Mouse (Mus musculus) macrophage (primary cell): Measurements from ENCODE around the gene Sh3bp5. TPM values are rescaled to one million over a fixed set of nuclear protein-coding genes. Genes with fewer than 3 reads are reported as not detected.

Source experiments
- H3K27ac ChIP-seq: fragments of 350-480 bp; formaldehyde crosslinking; 2 replicates; pipeline ENCODE4 v1.9.0; 2021
- H3K36me3 ChIP-seq: fragments of 350-480 bp; formaldehyde crosslinking; 2 replicates; pipeline ENCODE4 v1.9.0; 2021; ENCODE audit errors: inconsistent target
- H3K4me3 ChIP-seq: fragments of 350-480 bp; formaldehyde crosslinking; 2 replicates; pipeline ENCODE4 v1.9.0; 2021; ENCODE audit errors: inconsistent target
- H3K79me2 ChIP-seq: fragments of 350-480 bp; formaldehyde crosslinking; 2 replicates; pipeline ENCODE4 v1.9.0; 2021; ENCODE audit errors: inconsistent target
- WGBS: methylation state at CpG from one replicate; pipeline ENCODE4 v1.1.7; 2026; ENCODE audit warnings: inconsistent platforms; ENCODE audit not compliant: missing documents; 5-methylcytosine and 5-hydroxymethylcytosine counted together
- polyA plus RNA-seq: library from polyadenylated mRNA; stranded (reverse); fragments of 250-400 nt; gene quantifications from 3 replicates; pipeline ENCODE4 v1.2.4, GENCODE M21; 2018; ENCODE audit warnings: inconsistent platforms

The Sh3bp5 gene
- polyA plus RNA-seq, 1 experiment from 2014 or later = 150 TPM

DNA sequence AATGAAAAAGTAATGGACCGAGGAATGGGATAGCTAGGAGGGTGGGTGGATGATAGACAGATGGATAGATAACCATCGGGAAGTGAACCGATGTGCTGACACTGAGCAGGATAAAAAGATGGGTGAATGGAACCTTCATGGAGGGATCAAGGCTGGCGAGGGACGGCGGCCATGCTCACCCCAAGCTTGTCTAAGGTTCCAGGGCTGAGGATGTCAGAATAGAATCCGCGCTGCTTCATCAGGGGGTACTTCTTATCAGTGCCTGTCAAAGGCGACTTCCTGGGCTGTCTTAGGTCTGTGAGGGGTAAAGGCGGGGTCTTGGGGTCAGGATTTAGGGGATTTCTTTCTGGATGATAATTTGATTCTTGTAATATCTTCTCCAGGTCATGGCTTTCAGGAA, 116.3 kb downstream of the Sh3bp5 start:
- Histone ChIP-seq H3K79me2 (no peaks in the 10 kb centered on the region), H3K27ac (no peak overlapping the region), H3K4me3 (no peak overlapping the region), H3K36me3 (no peaks in the 10 kb centered on the region)
- WGBS = 93% methylated on average over 10 of the region's 10 CpGs

DNA sequence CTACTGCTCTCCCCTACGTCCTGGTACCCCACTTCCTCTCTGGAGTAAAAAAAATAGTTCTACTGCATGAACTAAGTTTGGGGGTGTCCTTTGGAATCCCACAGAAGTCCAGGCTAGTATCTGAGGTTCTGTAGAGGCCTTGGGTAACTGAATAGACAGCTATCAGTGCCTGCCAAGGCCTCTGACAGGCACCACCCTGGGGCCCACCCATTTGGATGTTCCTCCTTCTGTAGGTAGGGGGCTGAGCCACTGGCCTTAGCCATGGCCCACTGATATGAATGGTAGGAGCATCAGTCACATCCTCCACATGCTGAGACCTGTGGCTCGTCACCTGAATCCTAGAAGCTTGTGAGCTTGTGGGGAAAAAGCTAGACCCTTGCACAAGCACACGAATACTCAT, 118.1 kb downstream of the Sh3bp5 start:
- WGBS = 87% methylated on average over 3 of the region's 3 CpGs
- H3K36me3 ChIP-seq = no peaks in the 10 kb centered on the region
- H3K79me2 ChIP-seq = no peaks in the 10 kb centered on the region
- no peak overlapping the region for H3K4me3 ChIP-seq
- no peak overlapping the region for H3K27ac ChIP-seq

DNA sequence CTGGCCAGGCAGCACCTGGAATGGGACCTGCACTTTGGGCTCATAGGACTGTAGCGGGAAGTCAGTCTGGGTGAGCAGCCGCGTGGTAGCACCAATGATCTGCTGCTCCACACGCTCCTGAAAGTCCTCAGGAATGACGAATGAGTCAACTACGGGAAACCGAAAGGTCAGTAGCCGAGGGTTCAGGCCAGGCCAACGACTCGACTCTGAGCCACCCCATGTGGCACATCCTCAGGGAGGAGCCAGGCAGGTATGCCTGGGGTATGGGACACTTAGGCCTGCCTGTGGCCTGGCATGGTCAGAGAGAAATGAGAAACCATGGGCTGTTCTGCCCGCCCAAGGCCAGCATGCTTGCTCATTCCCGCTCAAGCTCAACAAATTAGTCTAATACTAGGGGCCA, 119.3 kb downstream of the Sh3bp5 start:
- Histone ChIP-seq H3K79me2 (no peaks in the 10 kb centered on the region), H3K36me3 (no peaks in the 10 kb centered on the region), H3K27ac (no peak overlapping the region), H3K4me3 (no peak overlapping the region)
- WGBS = 91% methylated on average over 12 of the region's 12 CpGs

DNA sequence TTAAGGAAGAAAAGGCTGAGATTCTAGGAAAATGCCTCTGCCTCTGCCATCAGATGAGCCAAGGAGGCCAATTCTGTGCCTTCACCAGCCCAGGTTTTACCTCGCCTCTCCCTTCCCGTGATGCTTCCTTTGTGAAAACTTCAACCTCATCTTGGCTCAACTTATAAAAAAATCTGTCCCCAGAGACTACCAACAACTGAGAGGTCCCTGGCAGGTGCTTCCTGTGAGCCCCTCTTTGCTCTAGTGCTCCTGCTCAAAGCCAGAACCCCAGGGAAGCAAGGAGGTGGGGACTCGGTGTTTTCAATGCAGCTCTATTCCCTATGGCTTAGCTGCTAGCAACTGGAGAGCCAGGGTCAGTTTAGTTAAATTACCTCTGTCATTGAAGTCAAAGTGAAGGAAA, 122.7 kb downstream of the Sh3bp5 start:
- WGBS = 35% methylated on average over 3 of the region's 3 CpGs
- H3K27ac ChIP-seq = no peak overlapping the region

More for the DNA sequence above, 122.7 kb downstream of the Sh3bp5 start:
- no peaks in the 10 kb centered on the region for H3K79me2 ChIP-seq
- no peaks in the 10 kb centered on the region for H3K36me3 ChIP-seq
- no peak overlapping the region for H3K4me3 ChIP-seq

Other genes with a start within 250 kb of the Sh3bp5 start
- gene Tnnc1, start 227.8 kb downstream of the Sh3bp5 start, polyA plus RNA-seq = 0.50 to 1.8 TPM (median 0.95 TPM) in 3 replicates
- gene Nisch, start 219.1 kb downstream of the Sh3bp5 start, polyA plus RNA-seq = 163 to 251 TPM (median 201 TPM) in 3 replicates
- gene Sema3g, start 218.2 kb downstream of the Sh3bp5 start, polyA plus RNA-seq = not detected in 3 replicates
- gene Phf7, start 184.8 kb downstream of the Sh3bp5 start, polyA plus RNA-seq = 4.8 to 7.5 TPM (median 6.3 TPM) in 3 replicates
- gene Bap1, start 184.6 kb downstream of the Sh3bp5 start, polyA plus RNA-seq = 28.5 to 31.0 TPM (median 30.7 TPM) in 3 replicates
- gene Dnah1, start 112.2 kb downstream of the Sh3bp5 start, polyA plus RNA-seq = not detected in 3 replicates
- gene Capn7, start 99.4 kb downstream of the Sh3bp5 start, polyA plus RNA-seq = 31.0 to 52.6 TPM (median 34.4 TPM) in 3 replicates
- 29.7 to 78.1 TPM (median 30.5 TPM) in 3 replicates for gene Eaf1, start 58.3 kb upstream of the Sh3bp5 start, polyA plus RNA-seq
- gene Mettl6, start 59.0 kb upstream of the Sh3bp5 start, polyA plus RNA-seq = 23.8 to 35.1 TPM (median 32.2 TPM) in 3 replicates
- gene Colq, start 155.3 kb upstream of the Sh3bp5 start, polyA plus RNA-seq = not detected in 3 replicates
- gene Gm49387, start 204.8 kb upstream of the Sh3bp5 start, polyA plus RNA-seq = not detected in 3 replicates
- 9.4 to 12.8 TPM (median 11.9 TPM) in 3 replicates for gene Btd, start 204.9 kb upstream of the Sh3bp5 start, polyA plus RNA-seq
- gene Hacl1, start 205.2 kb upstream of the Sh3bp5 start, polyA plus RNA-seq = 2.4 to 6.6 TPM (median 3.2 TPM) in 3 replicates